Mouse (Mus musculus) cortical plate, adult 2 months (tissue): ENCODE data around the gene Chd1. TPM values are rescaled to one million over a fixed set of nuclear protein-coding genes. Genes with fewer than 3 reads are reported as not detected.

ENCODE experiments used
- H3K27ac ChIP-seq: fragments of 200-500 bp; 2 replicates; pipeline ENCODE4 v1.5.1; 2012; ENCODE audit warnings: low read length, control low read depth, inconsistent platforms; ENCODE audit not compliant: insufficient read depth
- H3K4me1 ChIP-seq: fragments of 200-500 bp; 2 replicates; pipeline ENCODE4 v1.6.1; 2011; ENCODE audit warnings: low read length; ENCODE audit not compliant: control insufficient read depth, insufficient read depth
- H3K4me3 ChIP-seq: fragments of 200-500 bp; 2 replicates; pipeline ENCODE4 v1.5.1; 2011; ENCODE audit warnings: mild to moderate bottlenecking, low read length, control low read depth; ENCODE audit not compliant: insufficient read depth
- CTCF ChIP-seq: fragments of 200-500 bp; IDR thresholded peaks from 2 replicates; pipeline ENCODE4 v1.5.1; 2011; ENCODE audit warnings: mild to moderate bottlenecking, control low read depth, low read length; ENCODE audit not compliant: insufficient read depth; ENCODE audit errors: extremely low read depth
- POLR2A ChIP-seq: fragments of 200-500 bp; IDR thresholded peaks from 2 replicates; pipeline ENCODE4 v1.6.1; 2011; ENCODE audit warnings: mild to moderate bottlenecking, low read length, control low read depth; ENCODE audit not compliant: insufficient read depth; ENCODE audit errors: extremely low read depth
- polyA plus RNA-seq: library from polyadenylated mRNA; depleted of rRNA; stranded (reverse); fragments of >200 nt; gene quantifications from 2 replicates; pipeline ENCODE4 v1.2.3, GENCODE M21; 2012; rRNA removed

Gene Chd1
- polyA plus RNA-seq: 5.6 and 5.8 TPM in 2 replicates

GRCm38 (mm10) chr17:15704475-15705300, at the start of gene Chd1:
TSS of gene Chd1 (plus strand) at chr17:15704967.
- TF ChIP-seq POLR2A: peak; percentile 50; the same call in 1 of the 2 replicates
- no peak for TF ChIP-seq CTCF
- peak within 1 kb of the TSS; percentile 78 for H3K4me3 ChIP-seq
- H3K27ac ChIP-seq: peak within 1 kb of the TSS; percentile 95
- peaks cover 2% of the 10 kb centered on the region; the same call in 1 of the 2 replicates for H3K4me1 ChIP-seq

DNA sequence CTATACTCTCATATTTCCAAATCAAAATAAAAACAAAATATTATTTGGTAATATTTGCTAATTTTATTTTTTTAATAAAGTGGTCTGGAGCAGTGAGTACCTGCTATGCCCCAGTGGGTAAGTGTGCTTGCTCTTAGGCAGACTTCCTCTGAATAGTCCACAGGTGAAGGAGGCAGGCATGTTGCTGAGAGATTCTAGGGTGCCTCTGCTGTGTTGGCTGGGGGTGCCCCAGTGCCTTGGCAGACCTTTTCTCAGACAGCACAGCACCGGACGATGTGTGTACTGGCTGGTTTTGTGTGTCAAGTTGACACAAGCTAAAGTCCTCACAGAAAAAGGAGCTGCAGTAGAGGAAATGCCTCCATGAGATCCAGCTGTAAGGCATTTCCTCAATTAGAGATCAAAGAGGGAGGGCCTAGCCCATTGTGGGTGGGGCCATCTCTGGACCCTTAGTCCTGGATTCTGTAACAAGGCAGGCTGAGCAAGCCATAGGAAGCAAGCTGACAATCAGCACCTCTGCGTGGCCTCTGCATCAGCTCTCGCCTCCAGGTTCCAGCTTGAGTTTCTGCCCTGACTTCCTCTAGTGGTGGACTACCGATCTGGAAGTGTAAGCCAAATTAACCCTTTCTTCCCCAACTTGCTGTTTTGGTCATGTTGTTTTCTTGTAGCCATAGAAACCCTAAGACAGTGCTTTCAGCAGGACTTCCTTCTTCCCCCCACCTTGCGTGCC, 47.7 kb upstream of the Chd1 start:
- Histone ChIP-seq H3K4me3 (no peak overlapping the region), H3K27ac (no peak overlapping the region), H3K4me1 (no peaks in the 10 kb centered on the region)
- no peak for TF ChIP-seq CTCF
- no peak for TF ChIP-seq POLR2A

- no peak overlapping the region for H3K4me3 ChIP-seq
- no peak for TF ChIP-seq POLR2A
- no peak for TF ChIP-seq CTCF
- H3K4me1 ChIP-seq: no peaks in the 10 kb centered on the region
- H3K27ac ChIP-seq: no peak overlapping the region
These were observed 31.9 kb upstream of the Chd1 start for GRCm38 (mm10) chr17:15672870-15673269.

- H3K27ac ChIP-seq: no peak overlapping the region
- TF ChIP-seq CTCF: no peak
- H3K4me1 ChIP-seq: no peaks in the 10 kb centered on the region
- no peak overlapping the region for H3K4me3 ChIP-seq
These were observed 26.7 kb upstream of the Chd1 start for GRCm38 (mm10) chr17:15677970-15678645.

DNA sequence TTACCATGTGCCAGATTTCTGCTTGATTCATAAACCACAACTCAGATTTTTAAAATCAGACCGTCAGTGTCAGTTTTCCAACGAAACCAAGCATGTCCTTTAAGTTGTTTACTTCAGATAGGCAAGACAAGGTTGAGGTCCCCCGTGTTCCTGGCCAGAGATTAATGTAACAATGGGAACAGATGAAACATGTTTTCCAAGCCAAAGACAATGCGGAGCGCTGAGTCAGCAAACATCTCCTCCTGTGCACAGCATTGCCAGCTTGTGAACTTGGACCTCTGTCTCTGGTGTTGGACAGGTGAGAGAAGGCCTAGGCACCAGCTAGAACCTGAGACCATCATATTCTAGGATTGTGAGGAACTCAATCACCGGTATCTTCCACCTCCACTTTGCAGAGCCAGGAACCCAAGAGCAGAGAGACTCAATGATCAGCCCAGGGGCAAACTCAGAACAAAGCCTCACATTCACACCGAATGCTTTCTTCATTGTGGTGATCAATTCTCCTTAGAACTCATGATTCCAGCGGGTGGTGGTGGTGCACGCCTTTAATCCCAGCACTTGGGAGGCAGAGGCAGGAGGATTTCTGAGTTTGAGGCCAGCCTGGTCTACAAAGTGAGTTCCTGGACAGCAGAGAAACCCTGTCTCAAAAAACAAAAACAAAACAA, 24.7 kb upstream of the Chd1 start:
- Histone ChIP-seq H3K4me1 (no peaks in the 10 kb centered on the region), H3K4me3 (no peak overlapping the region), H3K27ac (no peak overlapping the region)
- TF ChIP-seq POLR2A (no peak), CTCF (no peak)

DNA sequence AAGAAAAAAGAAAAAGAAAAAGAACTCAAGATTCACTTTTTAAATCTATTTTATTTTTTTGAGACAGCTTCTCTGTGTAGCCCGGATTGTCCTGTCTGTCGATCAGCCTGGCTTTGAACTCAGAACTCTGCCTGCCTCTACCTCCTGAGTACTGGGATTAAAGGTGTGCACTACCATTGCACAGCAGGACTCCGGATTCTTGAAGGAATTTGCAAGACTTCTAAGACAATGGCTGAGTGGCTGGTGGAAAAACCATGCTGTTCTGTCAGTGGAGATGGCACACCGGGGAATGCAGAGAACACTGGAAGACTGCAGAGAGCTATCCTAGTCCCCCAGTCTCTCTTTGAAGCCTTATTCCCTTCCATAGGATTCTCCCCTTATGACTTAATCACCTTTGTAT, 24.1 kb upstream of the Chd1 start:
- TF ChIP-seq POLR2A: no peak
- no peak overlapping the region for H3K4me3 ChIP-seq
- H3K4me1 ChIP-seq: no peaks in the 10 kb centered on the region
- no peak overlapping the region for H3K27ac ChIP-seq

- Histone ChIP-seq H3K4me1 (no peaks in the 10 kb centered on the region), H3K4me3 (no peak overlapping the region), H3K27ac (no peak overlapping the region)
- TF ChIP-seq POLR2A (no peak), CTCF (no peak)
These were observed 18.4 kb upstream of the Chd1 start for GRCm38 (mm10) chr17:15686396-15686795.

GRCm38 (mm10) chr17:15690304-15690703, 14.5 kb upstream of the Chd1 start:
- TF ChIP-seq CTCF (no peak), POLR2A (no peak)
- H3K27ac ChIP-seq: no peak overlapping the region
- no peaks in the 10 kb centered on the region for H3K4me1 ChIP-seq
- H3K4me3 ChIP-seq: no peak overlapping the region

GRCm38 (mm10) chr17:15695566-15695965, 9.2 kb upstream of the Chd1 start:
- no peak for TF ChIP-seq POLR2A
- no peak for TF ChIP-seq CTCF
- Histone ChIP-seq H3K27ac (no peak overlapping the region), H3K4me3 (no peak overlapping the region), H3K4me1 (no peaks in the 10 kb centered on the region)

DNA sequence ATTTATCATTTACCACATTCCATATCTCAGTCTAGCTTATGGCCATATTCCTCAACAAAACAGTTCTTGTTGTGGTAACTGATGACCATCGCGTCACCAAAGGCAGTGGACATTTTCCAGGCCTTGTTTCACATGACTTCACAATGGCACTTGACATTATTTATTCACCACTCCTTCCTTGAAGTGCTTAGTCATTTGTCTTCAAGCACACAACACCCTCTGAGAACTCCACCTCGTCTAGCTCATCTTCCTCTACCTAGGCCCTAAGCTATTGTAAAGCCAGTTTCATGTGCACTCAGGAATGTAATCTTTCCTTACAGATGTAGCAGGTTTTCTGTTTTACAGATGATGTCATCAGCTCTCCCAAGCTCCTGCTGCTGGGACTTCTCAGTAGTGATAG, 5.8 kb upstream of the Chd1 start:
- Histone ChIP-seq H3K4me1 (no peaks in the 10 kb centered on the region; the same call in 1 of the 2 replicates), H3K4me3 (no peak overlapping the region), H3K27ac (no peak overlapping the region)
- no peak for TF ChIP-seq POLR2A
- TF ChIP-seq CTCF: no peak
